Mouse (Mus musculus) heart, embryonic 16.5 days (tissue): ENCODE measurements around the gene Adgrv1. TPM values are rescaled to one million over a fixed set of nuclear protein-coding genes. Genes with fewer than 3 reads are reported as not detected.

Experiments
- ATAC-seq: fragments of 200-750 bp; cut with Nextera tagmentation; replicated peaks from 2 replicates; pipeline ENCODE4 v1.8.0; 2017; ENCODE audit warnings: moderate number of reproducible peaks; ENCODE audit not compliant: insufficient read depth, low FRiP score; ENCODE audit errors: extremely low read depth
- H3K27ac ChIP-seq: fragments of 300-500 bp; sonication (generic); 2 replicates; pipeline ENCODE4 v1.5.1; 2014; ENCODE audit warnings: mild to moderate bottlenecking, low read length, control low read depth, moderate library complexity
- H3K27me3 ChIP-seq: fragments of 300-500 bp; sonication (generic); 2 replicates; pipeline ENCODE4 v1.6.1; 2014; ENCODE audit warnings: low read length, mixed read lengths; ENCODE audit not compliant: control insufficient read depth, insufficient read depth
- H3K36me3 ChIP-seq: fragments of 300-500 bp; sonication (generic); 2 replicates; pipeline ENCODE4 v1.6.1; 2014; ENCODE audit not compliant: control insufficient read depth, insufficient read depth
- H3K4me1 ChIP-seq: fragments of 300-500 bp; sonication (generic); 2 replicates; pipeline ENCODE4 v1.6.1; 2014; ENCODE audit warnings: low read length, mixed read lengths; ENCODE audit not compliant: control insufficient read depth, insufficient read depth
- H3K4me2 ChIP-seq: fragments of 300-500 bp; sonication (generic); 2 replicates; pipeline ENCODE4 v1.6.1; 2014; ENCODE audit warnings: low read depth, mild to moderate bottlenecking, control low read depth, low read length
- H3K4me3 ChIP-seq: fragments of 300-500 bp; sonication (generic); 2 replicates; pipeline ENCODE4 v1.5.1; 2014; ENCODE audit warnings: mild to moderate bottlenecking, control low read depth, low read length
- H3K9ac ChIP-seq: fragments of 300-500 bp; sonication (generic); 2 replicates; pipeline ENCODE4 v1.6.1; 2014; ENCODE audit warnings: low read length, control low read depth
- H3K9me3 ChIP-seq: fragments of 300-500 bp; sonication (generic); replicated peaks from 2 replicates; pipeline ENCODE4 v1.6.1; 2016; ENCODE audit warnings: low read length; ENCODE audit not compliant: control insufficient read depth
- WGBS: fragments of 180-500 bp; shearing (Covaris S2); extraction: QIAGEN DNeasy Blood & Tissue Kit; methylation state at CpG from one replicate; pipeline ENCODE4 v1.1.7; 2014; 5-methylcytosine and 5-hydroxymethylcytosine counted together
- microRNA-seq: library from miRNA; unstranded; fragments of <30 nt; microRNA quantifications from one replicate; pipeline ENCODE4, GENCODE M21; 2017
- polyA plus RNA-seq: library from polyadenylated mRNA; unstranded; fragments of >200 nt; fragmentation: Nextera tagmentation; extraction: Ambion mirVana; gene quantifications from 2 replicates; pipeline ENCODE4 v1.2.1, GENCODE M21; 2015

The Adgrv1 gene
- polyA plus RNA-seq, 1 experiment from 2014 or later, result 0.81 TPM

DNA sequence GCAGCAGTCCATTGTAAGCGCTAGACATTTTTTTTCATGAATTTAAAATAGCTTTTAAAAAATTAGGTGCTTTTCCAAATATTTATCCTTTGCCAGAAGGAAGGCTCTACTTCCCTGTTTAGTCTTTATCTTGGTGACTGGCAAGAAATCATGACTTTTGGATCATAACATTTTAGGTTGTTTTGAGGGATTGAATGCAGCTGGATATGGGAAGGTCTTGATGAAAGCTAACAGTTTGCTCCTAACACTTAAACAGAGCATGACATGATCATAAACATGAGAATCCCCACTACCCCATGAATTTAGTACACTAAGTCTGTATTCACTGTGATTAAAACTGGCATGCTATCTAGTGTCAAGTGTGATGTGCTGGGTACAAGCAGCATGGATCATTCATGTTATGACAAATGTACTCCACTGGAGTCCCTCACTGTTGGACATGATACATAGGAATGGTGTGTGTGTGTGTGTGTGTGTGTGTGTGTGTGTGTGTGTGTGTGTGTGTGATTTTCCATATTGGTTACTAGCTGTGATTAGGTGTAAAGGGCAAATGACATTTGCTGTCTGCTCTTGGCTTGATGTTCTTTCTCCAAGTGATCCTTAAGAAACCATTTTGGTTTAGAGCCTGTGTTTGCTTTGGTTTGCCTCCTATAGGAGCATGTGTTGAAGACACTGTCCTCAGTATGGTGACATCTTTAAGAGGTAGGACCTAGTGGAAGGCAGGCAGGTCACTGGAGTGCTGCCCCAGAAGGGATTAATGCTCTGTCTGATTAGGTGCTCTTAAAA, 542.7 kb downstream of the Adgrv1 start:
- no peak overlapping the region for H3K4me2 ChIP-seq
- no peak overlapping the region for H3K4me3 ChIP-seq
- no peak overlapping the region for H3K9ac ChIP-seq
- no peaks in the 10 kb centered on the region for H3K27me3 ChIP-seq
- no peak for ATAC-seq
- H3K36me3 ChIP-seq, result no peaks in the 10 kb centered on the region
- H3K27ac ChIP-seq, result no peak overlapping the region
- H3K4me1 ChIP-seq, result no peaks in the 10 kb centered on the region
- H3K9me3 ChIP-seq, result 0 out of 2 replicates have a peak, but pooled peaks cover 4% of the 10 kb centered on the region
- WGBS, result 87% methylated on average over 1 of the region's 1 CpGs

DNA sequence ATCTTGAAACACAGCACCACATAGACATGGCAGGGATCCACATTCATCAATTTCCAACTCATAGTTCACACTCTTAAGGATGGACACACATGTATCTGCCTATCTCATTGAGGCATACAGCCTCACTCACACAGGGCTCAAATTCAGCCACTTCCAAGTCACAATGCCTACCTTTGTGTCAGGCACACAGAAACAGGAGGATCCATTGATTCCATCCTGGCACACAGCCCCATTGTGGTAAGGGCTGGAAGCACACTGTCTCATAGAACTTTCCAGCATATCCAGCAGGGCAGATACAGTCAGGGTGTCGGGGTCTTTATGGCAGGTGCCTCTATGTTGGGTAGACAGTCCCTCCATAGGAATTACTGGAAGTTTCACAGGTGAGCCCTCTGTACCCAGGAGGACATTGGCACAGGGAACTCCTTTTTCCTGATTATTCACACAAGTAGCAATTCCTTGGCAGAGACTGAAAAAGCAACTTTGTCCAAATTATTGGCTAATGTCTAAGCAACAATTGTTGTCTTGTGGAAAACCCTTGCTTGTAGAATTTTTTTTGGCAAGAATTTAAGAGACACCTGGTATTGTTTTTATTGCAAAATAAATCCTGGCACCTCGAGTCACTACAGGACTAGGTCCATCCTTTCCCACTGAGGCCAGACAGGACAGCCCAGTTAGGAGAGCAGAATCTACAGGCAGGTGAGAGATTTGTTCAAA, 545.8 kb downstream of the Adgrv1 start:
- ATAC-seq, result no peak
- Histone ChIP-seq H3K4me2 (no peak overlapping the region), H3K27ac (no peak overlapping the region), H3K9me3 (0 out of 2 replicates have a peak, but pooled peaks cover 4% of the 10 kb centered on the region), H3K4me1 (no peaks in the 10 kb centered on the region), H3K4me3 (no peak overlapping the region), H3K27me3 (no peaks in the 10 kb centered on the region), H3K9ac (no peak overlapping the region), H3K36me3 (no peaks in the 10 kb centered on the region)
- 83% methylated on average over 2 of the region's 2 CpGs for WGBS

DNA sequence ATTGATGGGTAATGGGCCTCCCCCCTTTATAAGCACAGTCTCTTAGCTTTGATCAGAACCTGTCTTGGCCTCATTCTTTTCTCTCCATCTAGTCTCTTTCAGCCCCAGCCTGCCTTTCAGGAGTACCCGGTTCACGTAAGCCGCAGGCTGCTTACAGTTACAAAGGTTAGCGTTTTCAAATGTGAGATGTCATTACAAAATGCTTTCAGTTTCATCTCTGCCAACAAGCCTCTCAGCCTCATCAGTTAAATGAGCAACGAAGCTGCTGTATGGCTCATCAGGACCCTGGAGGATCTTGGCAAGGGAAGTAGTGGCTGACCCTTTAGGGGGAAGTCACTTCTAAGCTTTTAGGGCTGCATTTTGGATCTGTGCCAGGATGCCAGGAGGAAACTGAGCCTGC, 560.7 kb downstream of the Adgrv1 start:
- ATAC-seq, result no peak
- no peak overlapping the region for H3K4me3 ChIP-seq
- no peaks in the 10 kb centered on the region for H3K36me3 ChIP-seq
- no peaks in the 10 kb centered on the region for H3K27me3 ChIP-seq
- no peak overlapping the region for H3K4me2 ChIP-seq
- WGBS, result 83% methylated on average over 5 of the region's 5 CpGs
- no peak overlapping the region for H3K9ac ChIP-seq
- no peaks in the 10 kb centered on the region for H3K4me1 ChIP-seq
- no peak overlapping the region for H3K27ac ChIP-seq
- H3K9me3 ChIP-seq, result 0 out of 2 replicates have a peak, but pooled peaks cover 2% of the 10 kb centered on the region

DNA sequence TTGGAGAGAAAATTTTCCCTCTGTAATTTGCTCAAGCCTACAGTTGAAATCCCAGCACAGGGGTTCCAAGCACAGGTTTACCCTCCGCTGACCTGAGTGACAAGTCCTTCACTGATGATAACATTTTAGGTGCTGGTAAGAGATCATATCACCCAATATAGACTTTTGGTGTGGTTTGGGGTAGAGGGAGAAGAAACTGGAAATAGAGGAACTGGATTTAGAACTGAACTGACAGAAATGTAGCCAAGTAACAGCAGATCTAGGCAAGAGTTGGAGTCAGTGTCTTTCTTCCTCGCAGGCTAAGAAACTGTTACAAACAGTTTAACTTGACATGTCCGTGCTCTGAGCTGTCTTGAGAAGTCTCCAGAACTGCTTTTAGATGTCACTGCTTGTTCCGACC, 581.5 kb downstream of the Adgrv1 start:
- WGBS, result 83% methylated on average over 4 of the region's 4 CpGs
- H3K36me3 ChIP-seq, result no peaks in the 10 kb centered on the region
- H3K27ac ChIP-seq, result no peak overlapping the region
- H3K9me3 ChIP-seq, result no peaks in the 10 kb centered on the region
- no peak overlapping the region for H3K4me3 ChIP-seq
- H3K9ac ChIP-seq, result no peak overlapping the region
- ATAC-seq, result no peak
- H3K4me2 ChIP-seq, result no peak overlapping the region
- peaks cover 3% of the 10 kb centered on the region; the same call in 1 of the 2 replicates for H3K4me1 ChIP-seq
- H3K27me3 ChIP-seq, result no peaks in the 10 kb centered on the region

DNA sequence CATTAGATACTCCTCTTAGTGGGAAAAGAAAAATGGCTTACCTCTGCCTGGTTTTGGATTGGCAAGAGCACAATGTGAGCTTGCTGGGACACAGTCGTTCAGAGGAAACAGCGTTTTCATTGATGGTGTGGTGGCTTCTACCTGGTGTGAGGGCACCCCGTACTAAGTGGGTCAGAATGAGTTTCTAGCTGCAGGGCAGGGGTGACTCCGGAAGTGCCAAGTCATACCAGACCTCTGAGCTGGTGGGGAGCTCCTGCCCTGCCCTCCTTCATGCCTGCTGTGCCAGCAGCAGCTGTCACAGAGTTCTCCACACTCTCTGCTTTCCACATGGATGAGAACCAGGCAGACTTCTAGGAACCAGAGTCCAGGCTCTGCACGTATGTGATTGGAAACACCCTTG, 582.0 kb downstream of the Adgrv1 start:
- Histone ChIP-seq H3K36me3 (no peaks in the 10 kb centered on the region), H3K4me2 (no peak overlapping the region), H3K27me3 (no peaks in the 10 kb centered on the region), H3K4me3 (no peak overlapping the region), H3K9ac (no peak overlapping the region), H3K27ac (no peak overlapping the region), H3K9me3 (no peaks in the 10 kb centered on the region), H3K4me1 (peaks cover 3% of the 10 kb centered on the region; the same call in 1 of the 2 replicates)
- 66% methylated on average over 5 of the region's 5 CpGs for WGBS
- ATAC-seq, result no peak

DNA sequence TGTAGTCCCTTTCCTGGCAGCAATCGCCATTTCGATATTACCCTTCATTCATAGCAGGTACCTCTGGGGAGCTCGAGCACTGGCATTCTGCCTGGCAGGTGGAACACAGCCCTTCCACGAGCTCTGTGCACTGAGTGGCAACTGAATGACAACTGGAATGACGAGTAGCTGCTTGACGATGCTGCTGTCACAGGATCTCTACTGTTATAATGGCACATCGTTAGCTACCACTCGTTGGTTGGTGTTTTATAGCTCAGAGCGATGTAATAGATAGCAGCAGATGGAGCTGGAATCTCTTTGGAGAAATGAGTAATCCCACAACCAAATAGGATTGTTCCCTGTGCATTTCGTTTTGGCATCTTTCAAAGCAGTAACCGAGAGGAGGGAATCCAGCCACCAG, 587.6 kb downstream of the Adgrv1 start:
- no peak overlapping the region for H3K27ac ChIP-seq
- H3K27me3 ChIP-seq, result no peaks in the 10 kb centered on the region
- no peaks in the 10 kb centered on the region for H3K9me3 ChIP-seq
- H3K36me3 ChIP-seq, result no peaks in the 10 kb centered on the region
- peaks cover 3% of the 10 kb centered on the region; the same call in 1 of the 2 replicates for H3K4me1 ChIP-seq
- 72% methylated on average over 11 of the region's 11 CpGs for WGBS
- no peak overlapping the region for H3K9ac ChIP-seq
- H3K4me2 ChIP-seq, result no peak overlapping the region
- no peak for ATAC-seq
- no peak overlapping the region for H3K4me3 ChIP-seq

Small RNA genes lying within 50 kb of the gene (microRNA-seq; reads per million reads assigned to microRNA genes)
- not detected for gene Gm25241

Other genes with a start within 250 kb of the Adgrv1 start
- gene Lysmd3, start 24.5 kb upstream of the Adgrv1 start, polyA plus RNA-seq, result 20.4 and 21.1 TPM in 2 replicates
- 14.1 and 14.9 TPM in 2 replicates for gene Polr3g, start 77.9 kb upstream of the Adgrv1 start, polyA plus RNA-seq
- gene Mblac2, start 78.2 kb upstream of the Adgrv1 start, polyA plus RNA-seq, result 8.5 and 9.3 TPM in 2 replicates
- 160 and 198 TPM in 2 replicates for gene Cetn3, start 149.9 kb upstream of the Adgrv1 start, polyA plus RNA-seq